Mouse (Mus musculus): Measurements from ENCODE around the gene Stat3. TPM values are rescaled to one million over a fixed set of nuclear protein-coding genes. Genes with fewer than 3 reads are reported as not detected.
A peak's percentile ranks its signal among the peaks of the same experiment; 100 is the strongest.

Stat3 gene
- polyA plus RNA-seq, 1 experiment from 2014 or later: 39.4 TPM

GRCm38 (mm10) chr11:100947548-100947947, 8.2 kb upstream of the Stat3 start:
- no peak for ATAC-seq (ENCODE audit: insufficient number of reproducible peaks, low FRiP score, low TSS enrichment, low read depth)

GRCm38 (mm10) chr11:100946862-100947261, 7.5 kb upstream of the Stat3 start:
- Histone ChIP-seq H3K9me3 (ENCODE audit: control insufficient read depth, low read length) (no peaks in the 10 kb centered on the region), H3K4me2 (ENCODE audit: low read depth, severe bottlenecking) (no peak overlapping the region), H3K4me1 (ENCODE audit: control insufficient read depth, insufficient read depth, low read length) (no peaks in the 10 kb centered on the region), H3K9ac (ENCODE audit: low read length) (no peak overlapping the region), H3K36me3 (ENCODE audit: control insufficient read depth, insufficient read depth, low read length) (no peaks in the 10 kb centered on the region), H3K27ac (replicated peaks; ENCODE audit: low read depth, low read length) (no peak overlapping the region), H3K4me3 (ENCODE audit: low read depth, low read length) (no peak overlapping the region), H3K27me3 (ENCODE audit: control insufficient read depth, insufficient read depth, low read length) (no peaks in the 10 kb centered on the region)
- ATAC-seq (ENCODE audit: insufficient number of reproducible peaks, low FRiP score, low TSS enrichment, low read depth): no peak
- DNase-seq (ENCODE audit: low spot score): no peak
- 51% methylated on average over 4 of the region's 4 CpGs for WGBS

More at GRCm38 (mm10) chr11:100947548-100947947, 8.2 kb upstream of the Stat3 start:
- Histone ChIP-seq H3K27me3 (ENCODE audit: control insufficient read depth, insufficient read depth, low read length) (no peaks in the 10 kb centered on the region), H3K36me3 (ENCODE audit: control insufficient read depth, insufficient read depth, low read length) (no peaks in the 10 kb centered on the region), H3K27ac (replicated peaks; ENCODE audit: low read depth, low read length) (no peak overlapping the region), H3K9me3 (ENCODE audit: control insufficient read depth, low read length) (no peaks in the 10 kb centered on the region), H3K4me1 (ENCODE audit: control insufficient read depth, insufficient read depth, low read length) (no peaks in the 10 kb centered on the region), H3K4me2 (ENCODE audit: low read depth, severe bottlenecking) (no peak overlapping the region), H3K9ac (ENCODE audit: low read length) (no peak overlapping the region), H3K4me3 (ENCODE audit: low read depth, low read length) (no peak overlapping the region)
- DNase-seq (ENCODE audit: low spot score): no peak

GRCm38 (mm10) chr11:100942388-100942787, 3.0 kb upstream of the Stat3 start:
- H3K4me3 ChIP-seq (ENCODE audit: low read depth, low read length): no peak overlapping the region
- H3K27ac ChIP-seq (replicated peaks; ENCODE audit: low read depth, low read length): no peak overlapping the region
- 77% methylated on average over 1 of the region's 1 CpGs for WGBS
- H3K27me3 ChIP-seq (ENCODE audit: control insufficient read depth, insufficient read depth, low read length): no peaks in the 10 kb centered on the region
- ATAC-seq (ENCODE audit: insufficient number of reproducible peaks, low FRiP score, low TSS enrichment, low read depth): no peak
- H3K4me1 ChIP-seq (ENCODE audit: control insufficient read depth, insufficient read depth, low read length): peaks cover 3% of the 10 kb centered on the region
- no peak overlapping the region for H3K4me2 ChIP-seq (ENCODE audit: low read depth, severe bottlenecking)
- H3K9ac ChIP-seq (ENCODE audit: low read length): no peak overlapping the region
- no peak for DNase-seq (ENCODE audit: low spot score)
- H3K9me3 ChIP-seq (ENCODE audit: control insufficient read depth, low read length): no peaks in the 10 kb centered on the region
- no peaks in the 10 kb centered on the region for H3K36me3 ChIP-seq (ENCODE audit: control insufficient read depth, insufficient read depth, low read length)

GRCm38 (mm10) chr11:100938711-100939511, 429 bp downstream of the Stat3 start:
- Histone ChIP-seq H3K36me3 (ENCODE audit: control insufficient read depth, insufficient read depth, low read length) (no peaks in the 10 kb centered on the region), H3K4me1 (ENCODE audit: control insufficient read depth, insufficient read depth, low read length) (peaks cover 3% of the 10 kb centered on the region), H3K4me2 (ENCODE audit: low read depth, severe bottlenecking) (peak overlapping the region; percentile 64), H3K27ac (replicated peaks; ENCODE audit: low read depth, low read length) (peak overlapping the region; percentile 53), H3K9me3 (ENCODE audit: control insufficient read depth, low read length) (no peaks in the 10 kb centered on the region), H3K4me3 (ENCODE audit: low read depth, low read length) (peak overlapping the region; percentile 60), H3K27me3 (ENCODE audit: control insufficient read depth, insufficient read depth, low read length) (no peaks in the 10 kb centered on the region), H3K9ac (ENCODE audit: low read length) (peak overlapping the region; percentile 91)
- DNase-seq (ENCODE audit: low spot score): peak; percentile 45
- under 1% methylated on average over 48 of the region's 48 CpGs for WGBS
- ATAC-seq (ENCODE audit: insufficient number of reproducible peaks, low FRiP score, low TSS enrichment, low read depth): peak; percentile 5

DNA sequence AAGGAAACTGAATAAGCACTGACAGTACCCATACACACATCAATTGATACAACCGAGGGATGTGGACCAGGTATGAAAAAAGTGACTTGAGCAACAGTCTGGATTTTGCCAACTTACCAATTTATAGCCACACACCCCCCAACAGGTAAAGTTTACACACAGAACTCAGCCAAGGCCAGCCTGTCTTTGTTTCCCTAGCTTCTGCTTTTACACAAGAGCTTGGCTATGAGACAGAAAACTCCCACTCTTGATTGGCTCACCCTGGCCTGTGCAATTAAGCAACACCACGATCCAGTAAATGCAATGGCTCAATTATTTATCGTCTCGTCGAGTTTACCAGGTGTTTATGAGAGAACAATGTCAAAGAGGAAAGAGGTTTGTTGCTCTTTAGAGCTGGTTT, 1.2 kb downstream of the Stat3 start:
- peak; percentile 26 for DNase-seq (ENCODE audit: low spot score)
- peaks cover 3% of the 10 kb centered on the region for H3K4me1 ChIP-seq (ENCODE audit: control insufficient read depth, insufficient read depth, low read length)
- ATAC-seq (ENCODE audit: insufficient number of reproducible peaks, low FRiP score, low TSS enrichment, low read depth): no peak
- no peak overlapping the region for H3K9ac ChIP-seq (ENCODE audit: low read length)
- no peaks in the 10 kb centered on the region for H3K36me3 ChIP-seq (ENCODE audit: control insufficient read depth, insufficient read depth, low read length)
- H3K4me2 ChIP-seq (ENCODE audit: low read depth, severe bottlenecking): peak overlapping the region; percentile 64
- H3K27ac ChIP-seq (replicated peaks; ENCODE audit: low read depth, low read length): no peak overlapping the region
- no peaks in the 10 kb centered on the region for H3K27me3 ChIP-seq (ENCODE audit: control insufficient read depth, insufficient read depth, low read length)
- no peaks in the 10 kb centered on the region for H3K9me3 ChIP-seq (ENCODE audit: control insufficient read depth, low read length)
- H3K4me3 ChIP-seq (ENCODE audit: low read depth, low read length): no peak overlapping the region
- WGBS: 15% methylated on average over 5 of the region's 5 CpGs

- peaks cover 3% of the 10 kb centered on the region for H3K4me1 ChIP-seq (ENCODE audit: control insufficient read depth, insufficient read depth, low read length)
- 82% methylated on average over 4 of the region's 4 CpGs for WGBS
- no peak overlapping the region for H3K27ac ChIP-seq (replicated peaks; ENCODE audit: low read depth, low read length)
- no peak overlapping the region for H3K4me2 ChIP-seq (ENCODE audit: low read depth, severe bottlenecking)
- ATAC-seq (ENCODE audit: insufficient number of reproducible peaks, low FRiP score, low TSS enrichment, low read depth) (no peak), DNase-seq (ENCODE audit: low spot score) (no peak)
- no peak overlapping the region for H3K9ac ChIP-seq (ENCODE audit: low read length)
- H3K36me3 ChIP-seq (ENCODE audit: control insufficient read depth, insufficient read depth, low read length): no peaks in the 10 kb centered on the region
- H3K4me3 ChIP-seq (ENCODE audit: low read depth, low read length): no peak overlapping the region
- H3K9me3 ChIP-seq (ENCODE audit: control insufficient read depth, low read length): no peaks in the 10 kb centered on the region
- no peaks in the 10 kb centered on the region for H3K27me3 ChIP-seq (ENCODE audit: control insufficient read depth, insufficient read depth, low read length)
Observed at GRCm38 (mm10) chr11:100937295-100937694, 2.0 kb downstream of the Stat3 start.

DNA sequence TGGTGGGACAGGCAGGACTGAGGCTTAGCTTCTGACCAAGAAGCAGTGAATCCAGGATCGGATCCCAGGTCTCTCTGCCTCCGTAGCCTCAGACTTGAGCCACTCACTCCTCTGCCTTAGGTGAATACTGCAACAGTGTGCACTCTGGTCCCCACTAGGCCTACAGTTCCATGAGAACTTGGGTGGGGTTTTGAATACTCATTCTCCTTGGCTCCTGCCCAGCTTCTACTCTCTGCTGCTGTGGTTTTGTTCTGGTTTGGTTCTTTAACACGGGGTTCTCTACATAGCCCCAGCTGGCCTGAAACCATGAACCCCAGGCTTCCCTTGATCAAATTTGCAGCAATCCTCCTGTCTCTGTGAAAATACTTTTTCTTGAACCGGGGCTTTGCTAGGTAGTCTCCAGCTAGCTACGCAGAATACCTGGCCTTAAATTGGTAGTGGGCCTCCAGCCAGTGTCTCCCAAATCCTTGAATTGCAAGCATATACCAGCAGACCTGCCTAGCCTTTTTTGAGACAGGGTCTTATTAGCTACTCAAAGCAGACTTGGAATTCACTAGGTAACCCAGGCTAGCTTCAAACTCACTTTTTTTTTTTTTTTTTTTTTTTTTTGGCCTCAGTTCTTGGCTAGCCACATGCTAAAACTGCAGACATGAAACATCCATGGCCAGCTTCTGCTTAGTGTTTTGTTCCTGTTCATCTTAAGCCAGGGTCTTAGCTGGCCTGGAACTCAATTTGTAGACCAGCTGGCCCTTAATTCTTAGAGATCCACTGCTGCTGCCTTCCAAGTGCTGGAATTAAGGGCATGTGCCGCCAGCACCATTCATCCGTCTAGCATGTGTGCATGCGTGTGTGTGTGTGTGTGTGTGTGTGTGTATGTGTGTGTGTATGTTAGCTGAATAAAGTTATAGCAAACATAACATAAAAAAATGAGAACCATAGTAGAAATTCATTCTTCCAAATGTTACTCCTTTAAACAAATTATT, 3.7 kb downstream of the Stat3 start:
- Histone ChIP-seq H3K4me3 (ENCODE audit: low read depth, low read length) (no peak overlapping the region), H3K27me3 (ENCODE audit: control insufficient read depth, insufficient read depth, low read length) (no peaks in the 10 kb centered on the region), H3K9me3 (ENCODE audit: control insufficient read depth, low read length) (no peaks in the 10 kb centered on the region), H3K9ac (ENCODE audit: low read length) (no peak overlapping the region), H3K27ac (replicated peaks; ENCODE audit: low read depth, low read length) (no peak overlapping the region), H3K4me2 (ENCODE audit: low read depth, severe bottlenecking) (no peak overlapping the region), H3K4me1 (ENCODE audit: control insufficient read depth, insufficient read depth, low read length) (peaks cover 3% of the 10 kb centered on the region), H3K36me3 (ENCODE audit: control insufficient read depth, insufficient read depth, low read length) (no peaks in the 10 kb centered on the region)
- DNase-seq (ENCODE audit: low spot score) (no peak), ATAC-seq (ENCODE audit: insufficient number of reproducible peaks, low FRiP score, low TSS enrichment, low read depth) (no peak)
- WGBS: 93% methylated on average over 8 of the region's 8 CpGs

DNA sequence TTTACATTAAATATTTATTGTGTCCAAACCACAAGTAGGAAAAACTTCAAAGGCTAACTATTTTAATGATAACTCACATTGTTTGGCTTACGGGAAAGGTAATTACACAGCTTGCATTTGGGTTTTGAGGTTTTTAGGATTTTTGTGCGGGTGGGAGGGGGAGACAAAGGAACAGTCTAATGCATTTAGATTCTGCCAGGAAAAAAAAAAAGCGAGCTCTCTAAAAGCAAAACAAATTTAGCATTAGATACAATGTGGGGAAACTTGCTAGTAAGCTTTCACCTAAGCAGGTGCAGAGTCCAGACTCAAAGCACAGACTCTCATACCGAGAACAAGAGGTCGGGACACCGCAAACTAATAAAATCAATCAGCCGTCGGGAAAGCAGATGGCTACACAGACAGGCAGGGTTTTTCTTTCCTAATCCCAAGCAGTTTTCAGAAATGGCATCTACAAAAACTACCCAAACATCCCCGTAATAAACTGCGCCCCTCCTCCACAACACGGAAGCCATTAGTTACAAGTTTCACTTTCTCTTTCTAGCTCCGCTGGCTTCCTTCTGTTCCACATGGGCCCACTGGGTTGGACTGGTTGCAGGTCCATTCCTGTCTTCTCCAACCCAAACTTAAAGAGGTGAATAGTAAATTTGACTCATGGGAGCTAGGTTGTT, 8.0 kb downstream of the Stat3 start:
- Histone ChIP-seq H3K4me3 (ENCODE audit: low read depth, low read length) (no peak overlapping the region), H3K4me2 (ENCODE audit: low read depth, severe bottlenecking) (no peak overlapping the region), H3K27me3 (ENCODE audit: control insufficient read depth, insufficient read depth, low read length) (no peaks in the 10 kb centered on the region), H3K4me1 (ENCODE audit: control insufficient read depth, insufficient read depth, low read length) (no peaks in the 10 kb centered on the region), H3K9me3 (ENCODE audit: control insufficient read depth, low read length) (no peaks in the 10 kb centered on the region), H3K27ac (replicated peaks; ENCODE audit: low read depth, low read length) (no peak overlapping the region), H3K36me3 (ENCODE audit: control insufficient read depth, insufficient read depth, low read length) (no peaks in the 10 kb centered on the region), H3K9ac (ENCODE audit: low read length) (no peak overlapping the region)
- no peak for DNase-seq (ENCODE audit: low spot score)
- 56% methylated on average over 12 of the region's 12 CpGs for WGBS
- ATAC-seq (ENCODE audit: insufficient number of reproducible peaks, low FRiP score, low TSS enrichment, low read depth): no peak
